Mouse (Mus musculus) kidney, adult 11 months (tissue): ENCODE measurements around the gene Emc1.
"Not testable (repeated sequence)": the region's sequence is repeated elsewhere in the genome, so short reads cannot be mapped to it uniquely, and the experiment has no call there.

Experiments
- DNase-seq: peaks from one replicate; pipeline ENCODE4 v3.0.0; 2022

The Emc1 gene

GRCm38 (mm10) chr4:139360761-139361548 is 8.6 kb downstream of the Emc1 start:
- no peak for DNase-seq

GRCm38 (mm10) chr4:139367336-139367735 is 14.9 kb downstream of the Emc1 start:
- no peak for DNase-seq

- no peak for DNase-seq
These were observed 15.7 kb downstream of the Emc1 start for GRCm38 (mm10) chr4:139368038-139368437.

- DNase-seq = peak; percentile 67
These were observed 20.7 kb downstream of the Emc1 start for GRCm38 (mm10) chr4:139373130-139373529.

GRCm38 (mm10) chr4:139373531-139373930 is 21.1 kb downstream of the Emc1 start:
- no peak for DNase-seq

GRCm38 (mm10) chr4:139379719-139380118 is 27.3 kb downstream of the Emc1 start:
- no peak for DNase-seq

GRCm38 (mm10) chr4:139380207-139380748 is 27.9 kb downstream of the Emc1 start:
- DNase-seq = peak; percentile 99

- DNase-seq = no peak
These were observed 28.5 kb downstream of the Emc1 start for GRCm38 (mm10) chr4:139380775-139381451.

- DNase-seq = no peak
These were observed 29.1 kb downstream of the Emc1 start for GRCm38 (mm10) chr4:139381452-139381845.

- no peak for DNase-seq
These were observed 29.8 kb downstream of the Emc1 start for GRCm38 (mm10) chr4:139382231-139382630.

GRCm38 (mm10) chr4:139385841-139386240 is 33.5 kb downstream of the Emc1 start:
- not testable (repeated sequence) for DNase-seq

- no peak for DNase-seq
These were observed 34.5 kb downstream of the Emc1 start for GRCm38 (mm10) chr4:139386869-139387319.

GRCm38 (mm10) chr4:139389557-139389956 is 37.2 kb downstream of the Emc1 start:
- no peak for DNase-seq

- no peak for DNase-seq
These were observed 43.0 kb downstream of the Emc1 start for GRCm38 (mm10) chr4:139395431-139395830.

GRCm38 (mm10) chr4:139400487-139400886 is 48.1 kb downstream of the Emc1 start:
- DNase-seq = no peak

GRCm38 (mm10) chr4:139403214-139403613 is 50.8 kb downstream of the Emc1 start:
- DNase-seq = no peak

- no peak for DNase-seq
These were observed 59.0 kb downstream of the Emc1 start for GRCm38 (mm10) chr4:139411351-139411750.

- DNase-seq = no peak
These were observed 65.5 kb downstream of the Emc1 start for GRCm38 (mm10) chr4:139417868-139418267.

- DNase-seq = no peak
These were observed 69.2 kb downstream of the Emc1 start for GRCm38 (mm10) chr4:139421621-139422020.

- DNase-seq = no peak
These were observed 70.0 kb downstream of the Emc1 start for GRCm38 (mm10) chr4:139422409-139422808.

GRCm38 (mm10) chr4:139423270-139423669 is 70.9 kb downstream of the Emc1 start:
- DNase-seq = peak; percentile 49
